Mouse (Mus musculus) cortical plate, adult 2 months (tissue): ENCODE data around the gene Rab26. TPM values are rescaled to one million over a fixed set of nuclear protein-coding genes. Genes with fewer than 3 reads are reported as not detected.
A peak's percentile ranks its signal among the peaks of the same experiment; 100 is the strongest.

Experiments
- H3K27ac ChIP-seq: fragments of 200-500 bp; 2 replicates; pipeline ENCODE4 v1.5.1; 2012; ENCODE audit warnings: low read length, control low read depth, inconsistent platforms; ENCODE audit not compliant: insufficient read depth
- H3K4me1 ChIP-seq: fragments of 200-500 bp; 2 replicates; pipeline ENCODE4 v1.6.1; 2011; ENCODE audit warnings: low read length; ENCODE audit not compliant: control insufficient read depth, insufficient read depth
- H3K4me3 ChIP-seq: fragments of 200-500 bp; 2 replicates; pipeline ENCODE4 v1.5.1; 2011; ENCODE audit warnings: mild to moderate bottlenecking, low read length, control low read depth; ENCODE audit not compliant: insufficient read depth
- CTCF ChIP-seq: fragments of 200-500 bp; IDR thresholded peaks from 2 replicates; pipeline ENCODE4 v1.5.1; 2011; ENCODE audit warnings: mild to moderate bottlenecking, control low read depth, low read length; ENCODE audit not compliant: insufficient read depth; ENCODE audit errors: extremely low read depth
- POLR2A ChIP-seq: fragments of 200-500 bp; IDR thresholded peaks from 2 replicates; pipeline ENCODE4 v1.6.1; 2011; ENCODE audit warnings: mild to moderate bottlenecking, low read length, control low read depth; ENCODE audit not compliant: insufficient read depth; ENCODE audit errors: extremely low read depth
- polyA plus RNA-seq: library from polyadenylated mRNA; depleted of rRNA; stranded (reverse); fragments of >200 nt; gene quantifications from 2 replicates; pipeline ENCODE4 v1.2.3, GENCODE M21; 2012

The Rab26 gene
- polyA plus RNA-seq, 1 experiment, result 97.3 TPM

DNA sequence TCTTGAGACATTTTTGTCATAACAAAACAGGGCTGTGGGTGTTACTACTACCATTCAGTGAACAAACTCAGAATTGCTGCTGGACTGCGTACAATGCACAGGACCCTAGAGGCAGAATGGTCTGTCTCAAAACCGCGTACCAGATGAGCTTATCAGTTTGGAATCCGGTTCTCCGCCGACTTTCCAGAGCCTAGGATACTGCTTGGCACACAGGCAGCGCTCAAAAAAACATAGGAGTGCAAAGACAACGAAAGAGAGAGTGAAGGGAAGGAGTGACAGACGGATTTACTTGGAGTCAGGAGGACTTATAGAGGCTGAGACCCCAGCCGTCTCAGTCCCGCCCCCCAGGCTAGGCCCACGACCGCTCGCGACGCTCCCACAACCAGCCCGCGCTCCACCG is 6.7 kb downstream of the Rab26 start:
- H3K4me3 ChIP-seq, result peak overlapping the region; percentile 64
- H3K4me1 ChIP-seq, result peaks cover 10% of the 10 kb centered on the region
- peak overlapping the region; percentile 10; the same call in 1 of the 2 replicates for H3K27ac ChIP-seq
- TF ChIP-seq CTCF (no peak), POLR2A (no peak)

DNA sequence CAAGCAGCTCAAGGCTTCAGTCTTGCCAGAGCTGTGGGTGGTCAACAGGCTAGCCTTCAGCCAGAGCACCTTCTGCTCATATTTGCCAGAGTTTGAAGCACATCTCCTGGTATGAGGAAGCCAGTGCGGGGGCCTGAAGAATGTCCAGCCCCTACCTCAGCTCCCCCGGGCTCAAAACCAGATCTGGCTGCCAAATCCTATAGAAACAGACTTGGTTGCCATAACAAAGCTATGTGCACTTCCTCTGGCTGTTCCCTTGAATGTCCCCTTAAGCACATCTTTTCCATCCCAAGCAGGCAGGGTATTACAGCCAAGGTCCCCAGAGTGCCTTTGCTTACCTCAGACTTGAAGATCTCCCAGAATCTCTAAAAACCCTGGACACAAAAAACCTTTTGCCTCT is 9.3 kb downstream of the Rab26 start:
- TF ChIP-seq CTCF (no peak), POLR2A (no peak)
- Histone ChIP-seq H3K4me1 (peaks cover 5% of the 10 kb centered on the region), H3K4me3 (no peak overlapping the region), H3K27ac (no peak overlapping the region)

DNA sequence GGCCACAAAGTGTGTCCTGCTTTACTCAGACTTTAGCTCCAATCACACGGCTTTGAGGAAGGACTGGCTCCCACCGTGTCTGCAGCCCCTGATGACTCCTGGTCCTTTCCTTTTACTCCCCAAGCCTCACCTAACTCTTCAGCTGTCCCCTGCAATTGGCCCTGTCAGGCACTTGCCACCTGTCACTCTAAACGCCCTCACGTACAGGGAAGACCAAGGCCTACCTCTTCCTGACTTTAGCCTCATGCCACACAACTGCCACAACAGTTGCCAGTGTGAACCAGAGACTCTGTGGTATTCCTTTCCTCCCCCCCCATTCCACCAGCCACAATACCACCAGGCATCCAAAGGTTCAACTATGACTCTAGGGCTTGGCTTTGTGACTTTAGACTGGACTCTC is 13.6 kb downstream of the Rab26 start:
- no peak for TF ChIP-seq CTCF
- no peak for TF ChIP-seq POLR2A
- H3K27ac ChIP-seq, result no peak overlapping the region
- no peaks in the 10 kb centered on the region for H3K4me1 ChIP-seq
- H3K4me3 ChIP-seq, result no peak overlapping the region

DNA sequence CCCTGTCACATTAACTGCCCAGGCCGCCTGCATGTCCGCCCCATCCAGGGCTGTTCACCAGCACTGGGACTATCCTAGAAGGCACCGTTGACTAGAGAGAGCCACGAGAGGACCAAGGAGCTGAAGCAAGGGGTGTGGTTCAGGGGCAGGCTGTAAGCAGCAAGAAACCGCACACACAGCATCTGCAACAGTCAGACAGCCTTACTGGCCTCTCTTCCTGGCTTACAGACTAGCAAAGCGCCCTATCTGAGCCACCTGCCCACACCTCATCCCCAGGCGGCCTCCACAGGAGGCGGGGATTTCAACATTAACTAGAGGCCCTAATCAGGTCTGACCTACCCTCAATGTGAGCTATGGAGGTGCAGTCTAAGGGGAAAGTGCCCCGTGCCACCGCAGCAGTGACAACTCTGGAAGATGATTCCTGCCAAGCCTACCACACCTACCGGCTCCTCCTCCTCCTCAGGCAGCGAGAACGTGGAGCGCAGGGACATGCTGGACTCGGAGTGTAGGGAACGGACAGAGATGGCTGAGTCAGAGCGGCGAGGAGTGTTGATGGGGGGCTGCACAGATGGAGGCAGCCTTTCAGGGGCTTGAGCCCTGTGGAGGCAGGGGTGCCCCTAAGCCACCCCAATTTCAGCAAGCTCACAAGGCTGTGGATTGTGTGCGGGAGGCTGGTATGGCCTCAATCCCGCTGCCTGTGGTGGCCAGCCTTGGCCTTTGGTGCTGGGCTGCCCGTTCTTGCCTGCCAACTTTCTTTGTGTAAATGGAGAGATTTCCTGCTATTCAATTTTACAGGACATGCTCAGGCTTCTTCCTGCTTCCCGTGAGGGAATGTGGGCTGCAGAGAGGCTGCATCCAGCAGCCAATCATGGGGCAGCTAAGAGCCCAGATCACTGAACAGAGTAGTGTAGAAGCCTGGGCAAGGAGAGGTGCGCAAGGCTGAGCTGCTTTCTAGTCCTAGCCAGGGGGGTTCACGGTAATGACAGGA is 19.4 kb downstream of the Rab26 start:
- TF ChIP-seq POLR2A (no peak), CTCF (no peak)
- Histone ChIP-seq H3K4me3 (no peak overlapping the region), H3K27ac (no peak overlapping the region)

DNA sequence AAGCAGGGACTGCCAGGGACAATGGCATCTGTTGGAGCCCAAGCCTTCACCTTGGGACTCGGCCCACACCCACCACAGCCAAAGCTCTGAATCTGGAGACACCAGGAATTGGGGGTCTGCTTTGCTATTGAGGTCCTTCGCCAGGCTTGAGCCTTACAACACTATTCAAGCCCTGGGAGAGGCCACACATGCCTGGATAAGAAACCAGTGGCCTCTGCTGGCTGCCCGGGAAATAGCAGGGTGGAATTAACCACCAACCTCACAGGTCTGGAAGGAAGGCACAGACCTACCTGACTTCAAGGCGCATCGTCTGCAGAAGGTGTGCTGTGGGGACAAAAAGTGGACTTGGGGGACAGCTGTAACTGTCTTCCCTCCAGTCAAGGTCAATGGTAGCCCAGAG is 20.4 kb downstream of the Rab26 start:
- TF ChIP-seq POLR2A (no peak), CTCF (peak; percentile 86)
- 0 out of 2 replicates have a peak, but pooled peaks cover 2% of the 10 kb centered on the region for H3K4me1 ChIP-seq
- no peak overlapping the region for H3K27ac ChIP-seq
- H3K4me3 ChIP-seq, result no peak overlapping the region

More for the DNA sequence above, 19.4 kb downstream of the Rab26 start:
- 0 out of 2 replicates have a peak, but pooled peaks cover 2% of the 10 kb centered on the region for H3K4me1 ChIP-seq

DNA sequence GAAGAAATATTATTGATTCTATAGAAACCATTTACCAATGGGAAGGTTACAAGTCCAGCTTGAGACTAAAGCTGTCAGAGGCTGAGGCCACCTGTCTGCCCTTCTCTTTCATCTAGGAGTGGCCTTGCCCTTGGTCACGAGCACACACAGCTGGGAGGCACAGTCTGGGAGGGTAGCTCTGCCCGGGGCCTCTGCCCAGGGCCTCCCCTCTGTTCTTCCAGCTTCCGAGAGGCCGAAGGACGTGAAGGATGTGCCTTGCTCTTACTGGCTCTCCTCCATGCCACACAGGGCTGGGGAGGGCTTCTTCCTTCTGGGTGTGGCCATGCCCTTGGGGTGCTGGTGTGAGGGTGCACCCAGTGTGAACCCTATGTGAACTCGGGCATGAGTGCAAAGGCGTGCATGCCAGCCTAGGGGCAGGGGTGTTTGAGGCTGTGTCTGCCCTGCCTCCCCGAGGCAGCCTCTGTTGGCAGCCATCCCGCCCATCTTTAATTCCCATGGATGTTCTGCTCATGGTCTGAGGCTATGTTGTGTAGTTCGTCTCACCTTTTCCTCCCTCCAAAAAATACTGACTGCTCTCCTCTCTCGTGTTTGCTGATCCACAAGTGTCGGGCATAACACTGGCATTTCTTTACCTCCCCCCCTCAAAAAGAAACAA is 26.1 kb downstream of the Rab26 start:
- 0 out of 2 replicates have a peak overlapping the region, but pooled peaks have one; percentile 14 for H3K27ac ChIP-seq
- peaks cover 3% of the 10 kb centered on the region; the same call in 1 of the 2 replicates for H3K4me1 ChIP-seq
- H3K4me3 ChIP-seq, result no peak overlapping the region
- TF ChIP-seq CTCF (no peak), POLR2A (no peak)

DNA sequence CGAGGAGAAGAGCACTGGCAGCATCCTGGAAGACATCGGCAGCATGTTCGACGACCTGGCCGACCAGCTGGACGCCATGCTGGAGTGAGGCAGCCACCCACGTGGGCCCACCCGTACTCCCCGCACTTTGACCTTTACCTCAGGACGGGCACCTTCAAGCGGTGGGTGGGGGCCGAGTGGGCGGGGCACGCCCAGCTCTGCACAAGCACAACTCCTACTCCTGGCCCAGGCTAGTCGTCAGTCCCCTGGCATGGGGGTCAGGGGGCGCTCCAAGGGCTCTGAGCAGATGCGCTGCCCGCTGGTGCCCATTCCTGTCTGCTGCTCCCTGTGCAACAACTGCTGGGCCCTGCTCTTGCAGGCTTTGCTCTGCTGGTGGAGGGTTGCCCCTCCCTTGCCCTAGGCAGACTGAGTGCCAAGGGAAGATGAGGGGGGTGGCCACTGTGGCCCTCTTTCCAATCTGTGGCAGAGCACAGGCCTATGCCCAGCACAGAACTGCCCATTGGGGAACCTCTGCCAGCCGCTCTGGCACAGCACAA is 26.8 kb downstream of the Rab26 start:
- no peak for TF ChIP-seq CTCF
- no peak for TF ChIP-seq POLR2A
- peaks cover 3% of the 10 kb centered on the region; the same call in 1 of the 2 replicates for H3K4me1 ChIP-seq
- peak overlapping the region; percentile 17; the same call in 1 of the 2 replicates for H3K27ac ChIP-seq
- H3K4me3 ChIP-seq, result no peak overlapping the region

DNA sequence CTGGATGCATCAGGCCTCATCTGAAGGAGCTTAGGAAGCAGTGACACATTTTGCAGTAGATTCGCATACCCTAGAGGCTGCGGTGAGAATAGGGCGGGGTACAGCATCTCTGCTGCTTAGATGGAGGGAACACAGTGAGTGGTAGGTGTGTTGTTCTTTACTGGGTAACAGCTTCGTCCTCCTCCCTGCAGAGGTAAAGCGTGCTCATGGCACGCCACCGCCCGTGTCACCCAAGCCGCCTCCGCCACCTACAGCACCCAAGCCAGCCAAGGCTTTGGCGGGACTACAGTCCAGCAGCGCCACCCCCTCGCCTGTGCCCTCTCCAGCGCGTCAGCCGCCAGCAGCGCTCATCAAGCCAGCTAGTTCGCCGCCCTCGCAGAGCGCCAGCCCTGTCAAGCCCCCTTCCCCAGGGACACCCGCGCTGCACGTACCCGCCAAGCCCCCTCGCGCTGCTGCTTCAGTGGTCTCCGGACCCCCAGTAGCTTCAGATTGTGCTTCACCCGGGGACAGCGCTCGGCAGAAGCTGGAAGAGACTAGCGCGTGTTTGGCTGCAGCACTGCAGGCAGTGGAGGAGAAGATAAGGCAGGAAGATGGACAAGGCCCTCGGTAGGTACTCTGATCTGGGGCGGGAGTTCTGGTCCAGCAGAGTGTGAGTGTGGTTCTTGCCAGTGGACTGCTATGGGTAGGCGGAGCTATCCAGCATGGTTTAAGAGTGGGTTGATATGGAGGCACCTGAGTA is 27.5 kb downstream of the Rab26 start:
- Histone ChIP-seq H3K4me1 (peaks cover 3% of the 10 kb centered on the region; the same call in 1 of the 2 replicates), H3K4me3 (no peak overlapping the region), H3K27ac (peak overlapping the region; percentile 17)
- TF ChIP-seq CTCF (peak; percentile 18; the same call in 1 of the 2 replicates), POLR2A (peak; percentile 10; the same call in 1 of the 2 replicates)

DNA sequence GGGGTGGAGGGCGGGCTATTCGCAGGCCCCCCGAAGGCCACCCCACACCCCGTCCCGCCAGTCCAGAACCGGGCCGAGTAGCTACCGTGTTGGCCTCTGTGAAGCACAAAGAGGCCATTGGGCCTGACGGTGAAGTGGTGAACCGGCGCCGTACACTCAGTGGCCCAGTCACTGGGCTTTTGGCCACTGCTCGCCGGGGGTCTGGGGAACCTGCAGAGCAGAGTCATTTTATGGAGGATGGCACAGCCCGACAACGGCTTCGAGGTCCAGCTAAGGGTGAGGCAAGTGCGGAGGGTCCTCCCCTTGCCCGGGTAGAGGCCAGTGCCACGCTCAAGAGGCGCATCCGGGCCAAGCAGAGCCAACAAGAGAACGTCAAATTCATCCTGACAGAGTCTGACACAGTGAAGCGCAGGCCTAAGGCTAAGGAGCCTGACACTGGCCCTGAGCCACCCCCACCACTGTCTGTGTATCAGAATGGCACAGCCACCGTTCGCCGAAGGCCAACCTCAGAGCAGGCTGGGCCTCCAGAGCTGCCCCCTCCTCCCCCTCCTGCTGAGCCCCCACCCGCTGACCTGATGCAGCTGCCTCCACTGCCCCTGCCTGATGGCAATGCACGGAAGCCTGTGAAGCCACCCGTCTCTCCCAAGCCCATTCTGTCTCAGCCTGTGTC is 28.6 kb downstream of the Rab26 start:
- peak overlapping the region; percentile 30 for H3K27ac ChIP-seq
- TF ChIP-seq CTCF, result no peak
- TF ChIP-seq POLR2A, result no peak
- H3K4me1 ChIP-seq, result peaks cover 3% of the 10 kb centered on the region; the same call in 1 of the 2 replicates
- no peak overlapping the region for H3K4me3 ChIP-seq
